Mouse (Mus musculus): Measurements from ENCODE around the gene Rer1.

DNA sequence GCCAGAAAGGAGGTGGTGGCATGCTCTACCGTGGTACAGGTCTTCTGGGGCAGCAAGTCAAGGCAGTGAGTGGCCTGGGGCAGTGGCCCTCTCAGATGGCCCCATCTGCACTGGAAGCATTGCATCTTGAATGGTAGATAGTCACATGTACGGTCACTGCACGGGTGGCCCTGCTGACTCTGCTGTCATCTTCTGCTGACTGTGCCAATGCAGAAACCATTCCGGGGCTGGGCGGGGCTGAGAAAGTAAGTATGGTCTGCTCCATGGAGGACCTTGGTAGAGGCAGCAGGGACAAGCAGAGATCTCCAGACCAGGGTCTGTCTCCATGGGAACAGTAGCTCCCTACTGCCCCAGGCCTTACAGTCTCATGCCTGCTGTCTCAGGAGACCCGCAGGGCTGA is 35.0 kb upstream of the Rer1 start:
- TF ChIP-seq CTCF (IDR thresholded peaks at IDR 0.05; ENCODE audit: low read depth, low read length) (no peak), EP300 (IDR thresholded peaks at IDR 0.05; ENCODE audit: insufficient read depth, low read depth, low read length) (no peak), POLR2A (IDR thresholded peaks at IDR 0.05; ENCODE audit: insufficient read depth, low read length) (no peak)
